In the genomic region with DNA sequence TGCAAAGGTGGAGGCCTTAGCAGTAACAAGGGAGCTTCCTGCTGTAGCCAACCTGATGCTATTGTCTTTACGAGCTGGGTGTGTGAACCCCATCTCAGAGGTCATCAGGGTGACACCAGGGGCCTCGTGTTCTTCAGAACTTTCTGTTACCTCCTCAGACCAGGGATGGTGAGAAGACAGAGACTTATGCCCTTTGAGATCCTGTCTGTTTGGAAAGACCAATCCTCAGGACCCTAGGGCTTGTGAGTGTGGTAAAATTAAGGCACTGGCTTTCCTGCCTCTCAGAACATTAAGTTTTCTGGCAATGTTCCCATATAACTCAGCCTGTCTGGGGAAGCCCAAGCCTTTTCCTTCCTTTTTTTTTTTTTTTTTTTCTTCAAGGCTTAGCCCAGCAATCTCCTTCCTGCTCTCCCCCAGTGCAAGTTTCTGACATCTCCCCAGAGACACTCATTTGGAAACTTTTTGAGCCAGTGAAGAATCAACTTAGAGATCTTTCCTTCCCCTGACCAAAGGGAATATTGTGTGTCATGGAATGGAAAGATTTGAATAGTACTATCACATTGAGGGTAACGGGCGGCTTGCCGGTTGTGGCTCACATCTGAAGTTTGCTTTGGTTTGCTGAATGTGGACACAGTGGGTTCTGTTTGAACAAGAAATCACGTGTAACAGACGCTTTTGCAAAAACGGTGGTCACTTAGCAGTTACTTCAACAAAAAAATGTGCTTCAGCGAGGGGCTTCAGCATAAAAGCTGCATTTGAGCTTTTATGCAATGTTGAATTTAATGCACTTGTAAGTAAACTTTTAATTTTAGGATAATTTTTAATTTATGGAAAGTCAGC, we compare ENCODE assay signal across 9 mouse cellular contexts. TPM values are rescaled to one million over a fixed set of nuclear protein-coding genes. Genes with fewer than 3 reads are reported as not detected.
DNase-seq lines count a peak whose midpoint lies in the region; ATAC-seq and TF ChIP-seq lines count a peak whose summit lies in the region.
"Had no signal": no experiment of that assay in that cellular context is flagged by ENCODE, and none has a peak within 500 bp of the region (broad histone marks: within the 10 kb centered on the region; RNA-seq: fewer than 3 reads in every experiment).

No protein-coding gene starts in this region.

- no peak for ATAC-seq in heart, embryonic 13.5 days (ENCODE audit: extremely low read depth, insufficient number of reproducible peaks, low FRiP score, low TSS enrichment)
- ATAC-seq in forebrain, postnatal 0 days: no peak

- WGBS in bone marrow, adult 2 months: 8% methylated on average over 9 of the region's 9 CpGs
- 52% methylated on average over 9 of the region's 9 CpGs for WGBS in heart, embryonic 13.5 days
- WGBS in forebrain, postnatal 0 days: 68% methylated on average over 9 of the region's 9 CpGs

- no peak for TF ChIP-seq POLR2A in bone marrow, adult 2 months (IDR thresholded peaks at IDR 0.05; ENCODE audit: borderline replicate concordance, control insufficient read depth, low read depth, low read length)

- no peak for DNase-seq in gastrocnemius, adult 2 months
- DNase-seq in gastrocnemius, postnatal 10 days: no peak
- DNase-seq in kidney, postnatal 14 days: peak; percentile 60
- no peak for DNase-seq in c-Kit-positive CD71-positive TER-119-positive erythroid progenitor cells, embryonic 14.5 days (ENCODE audit: low spot score)
- no peak for DNase-seq in forebrain, postnatal 0 days
- no peak for DNase-seq in urinary bladder, postnatal 14 days (ENCODE audit: low spot score)
- DNase-seq: thymus, adult 18-20 months had no signal

- H3K4me1 ChIP-seq in bone marrow, adult 2 months (ENCODE audit: control insufficient read depth, insufficient read depth, low read length): peaks cover 1% of the 10 kb centered on the region; the same call in 1 of the 2 replicates
- H3K4me1 ChIP-seq in heart, embryonic 13.5 days: peaks cover 42% of the 10 kb centered on the region
- no peaks in the 10 kb centered on the region for H3K4me1 ChIP-seq in forebrain, postnatal 0 days (ENCODE audit: insufficient read depth)

- H3K36me3 ChIP-seq in heart, embryonic 13.5 days: no peaks in the 10 kb centered on the region
- no peaks in the 10 kb centered on the region for H3K36me3 ChIP-seq in forebrain, postnatal 0 days (ENCODE audit: insufficient read depth)

- H3K4me3 ChIP-seq in gastrocnemius, adult 2 months: peak overlapping the region; percentile 10
- no peak overlapping the region for H3K4me3 ChIP-seq in bone marrow, adult 2 months (replicated peaks; ENCODE audit: control insufficient read depth, low read depth, low read length)
- H3K4me3 ChIP-seq in heart, embryonic 13.5 days: no peak overlapping the region
- no peak overlapping the region for H3K4me3 ChIP-seq in forebrain, postnatal 0 days (ENCODE audit: low read depth, low read length)

- intact Hi-C loops in gastrocnemius, adult 2 months (cut with DNase I): no loop called here

- no peaks in the 10 kb centered on the region for H3K9me3 ChIP-seq in heart, embryonic 13.5 days
- H3K9me3 ChIP-seq in forebrain, postnatal 0 days (ENCODE audit: low read length): no peaks in the 10 kb centered on the region

- H3K27ac ChIP-seq in gastrocnemius, adult 2 months: peak overlapping the region; percentile 78
- H3K27ac ChIP-seq in bone marrow, adult 2 months (ENCODE audit: control insufficient read depth, insufficient read depth, low read depth, low read length, poor library complexity): peak overlapping the region; percentile 49
- peak overlapping the region; percentile 73 for H3K27ac ChIP-seq in heart, embryonic 13.5 days (replicated peaks)
- H3K27ac ChIP-seq in forebrain, postnatal 0 days (ENCODE audit: low read depth, low read length): no peak overlapping the region

- TF ChIP-seq CTCF in gastrocnemius, adult 2 months (IDR thresholded peaks at IDR 0.05): no peak
- TF ChIP-seq CTCF in bone marrow, adult 2 months (IDR thresholded peaks at IDR 0.05; ENCODE audit: control insufficient read depth, insufficient read depth, low read length): no peak
- TF ChIP-seq CTCF in forebrain, postnatal 0 days (IDR thresholded peaks at IDR 0.05; ENCODE audit: low read depth): no peak

- H3K9ac ChIP-seq in heart, embryonic 13.5 days: no peak overlapping the region
- no peak overlapping the region for H3K9ac ChIP-seq in forebrain, postnatal 0 days

- H3K27me3 ChIP-seq in heart, embryonic 13.5 days (replicated peaks): no peaks in the 10 kb centered on the region
- no peaks in the 10 kb centered on the region for H3K27me3 ChIP-seq in forebrain, postnatal 0 days (ENCODE audit: insufficient read depth, low read length)

- H3K4me2 ChIP-seq in heart, embryonic 13.5 days: no peak overlapping the region
- H3K4me2 ChIP-seq in forebrain, postnatal 0 days (ENCODE audit: low read depth): no peak overlapping the region

RNA-seq across cellular contexts. Expression of a gene that starts 35.4 kb away (rescaled TPM):
- total RNA-seq in gastrocnemius, adult 2 months (2021): 10 to 100 TPM; 10.0 to 12.9 TPM
- 10 to 100 TPM; 23.8 to 29.0 TPM for total RNA-seq in gastrocnemius, postnatal 10 days (2021)
- 9.9 and 17.6 TPM in 2 replicates for polyA plus RNA-seq in bone marrow, adult 2 months (2011; ENCODE audit: insufficient read depth, insufficient read length, low replicate concordance, missing spikeins)
- polyA plus RNA-seq in heart, embryonic 13.5 days (2015; fragmentation: Nextera tagmentation; extraction: Ambion mirVana): 8.0 and 9.2 TPM in 2 replicates
- 6.3 and 12.5 TPM in 2 replicates for total RNA-seq in forebrain, postnatal 0 days (2014; rRNA removed)
- 5.1 and 6.1 TPM in 2 replicates for polyA plus RNA-seq in forebrain, postnatal 0 days (2015; fragmentation: Nextera tagmentation; extraction: Ambion mirVana)

RNA-seq across cellular contexts. Expression of a gene that starts 35.5 kb away (rescaled TPM):
- 1 to 10 TPM; 2.6 to 2.8 TPM for total RNA-seq in gastrocnemius, adult 2 months (2021)
- total RNA-seq in gastrocnemius, postnatal 10 days (2021): 1 to 10 TPM; 2.1 to 3.9 TPM
- polyA plus RNA-seq in bone marrow, adult 2 months (2011; ENCODE audit: insufficient read depth, insufficient read length, low replicate concordance, missing spikeins): 1.2 and 2.7 TPM in 2 replicates
- polyA plus RNA-seq in heart, embryonic 13.5 days (2015; fragmentation: Nextera tagmentation; extraction: Ambion mirVana): 8.1 and 9.6 TPM in 2 replicates
- total RNA-seq in forebrain, postnatal 0 days (2014; rRNA removed): 25.6 and 28.0 TPM in 2 replicates
- 12.3 and 15.1 TPM in 2 replicates for polyA plus RNA-seq in forebrain, postnatal 0 days (2015; fragmentation: Nextera tagmentation; extraction: Ambion mirVana)

RNA-seq across cellular contexts. Expression of a gene that starts 59.3 kb away (rescaled TPM):
- total RNA-seq in gastrocnemius, adult 2 months (2021): 1 to 10 TPM; 3.5 to 5.0 TPM
- total RNA-seq in gastrocnemius, postnatal 10 days (2021): 10 to 100 TPM; 12.7 to 15.8 TPM
- 14.8 and 15.5 TPM in 2 replicates for polyA plus RNA-seq in bone marrow, adult 2 months (2011; ENCODE audit: insufficient read depth, insufficient read length, low replicate concordance, missing spikeins)
- polyA plus RNA-seq in heart, embryonic 13.5 days (2015; fragmentation: Nextera tagmentation; extraction: Ambion mirVana): 40.7 and 42.0 TPM in 2 replicates
- 57.0 and 72.5 TPM in 2 replicates for total RNA-seq in forebrain, postnatal 0 days (2014; rRNA removed)
- polyA plus RNA-seq in forebrain, postnatal 0 days (2015; fragmentation: Nextera tagmentation; extraction: Ambion mirVana): 32.6 and 37.9 TPM in 2 replicates
